Mouse (Mus musculus): ENCODE results near the gene Kcnab3. TPM values are rescaled to one million over a fixed set of nuclear protein-coding genes. Genes with fewer than 3 reads are reported as not detected.

Kcnab3 gene
- polyA plus RNA-seq, 1 experiment: 2.0 TPM

DNA sequence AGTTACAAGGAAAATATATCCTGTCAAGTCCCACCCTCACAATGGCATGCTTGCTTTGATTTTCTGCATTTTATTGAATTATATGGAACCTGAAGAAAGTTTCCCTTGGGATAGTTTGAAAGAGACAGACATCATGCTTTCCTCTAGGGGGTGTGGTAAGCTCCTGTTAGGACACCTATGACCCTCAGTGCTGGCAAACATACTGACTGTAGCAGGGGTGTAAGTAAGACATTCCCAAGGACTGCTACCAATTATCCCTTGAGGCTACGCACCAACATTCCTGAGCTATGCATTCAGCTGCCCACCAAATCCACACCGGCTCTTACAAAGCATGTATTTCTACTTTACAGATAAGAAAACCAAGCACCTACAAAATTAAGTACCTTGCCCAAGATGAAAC, 36.4 kb downstream of the Kcnab3 start:
- H3K36me3 ChIP-seq (ENCODE audit: control insufficient read depth, insufficient read depth): peaks cover 18% of the 10 kb centered on the region
- no peak overlapping the region for H3K4me3 ChIP-seq
- no peak for TF ChIP-seq CEBPB (IDR thresholded peaks at IDR 0.05; ENCODE audit: insufficient read depth, poor library complexity, severe bottlenecking)
- TF ChIP-seq SRF (IDR thresholded peaks at IDR 0.05; ENCODE audit: control insufficient read depth, insufficient read length, low read depth): no peak
- TF ChIP-seq POLR2A (IDR thresholded peaks at IDR 0.05; ENCODE audit: insufficient read length, low read depth): no peak
- TF ChIP-seq USF1 (IDR thresholded peaks at IDR 0.05; ENCODE audit: low read depth): no peak
- TF ChIP-seq TCF3 (IDR thresholded peaks at IDR 0.05; ENCODE audit: insufficient read length, low read depth): no peak
- TF ChIP-seq MYOG (IDR thresholded peaks at IDR 0.05; ENCODE audit: control insufficient read depth in 1 of 3, insufficient read depth in 1 of 3, insufficient read length in 2 of 3, low read depth in 2 of 3): no peak
- TF ChIP-seq MAX (IDR thresholded peaks at IDR 0.05; ENCODE audit: low read depth): no peak
- no peak for TF ChIP-seq E2F4 (IDR thresholded peaks at IDR 0.05; ENCODE audit: insufficient read depth)
- TF ChIP-seq POLR2AphosphoS2 (IDR thresholded peaks at IDR 0.05; ENCODE audit: insufficient read length, low read depth): no peak
- no peak for TF ChIP-seq TCF12 (IDR thresholded peaks at IDR 0.05; ENCODE audit: insufficient read depth, poor library complexity, severe bottlenecking)
- no peak for TF ChIP-seq REST (IDR thresholded peaks at IDR 0.05; ENCODE audit: insufficient read depth, insufficient read length)
- TF ChIP-seq MYOD1 (IDR thresholded peaks at IDR 0.05; ENCODE audit: control insufficient read depth in 1 of 3, insufficient read length in 2 of 3, low read depth in 2 of 3): no peak
- H3K4me2 ChIP-seq (ENCODE audit: low read depth): peak overlapping the region; percentile 3
- no peak overlapping the region for H3ac ChIP-seq (ENCODE audit: control insufficient read depth, insufficient read length)
- no peaks in the 10 kb centered on the region for H3K27me3 ChIP-seq (ENCODE audit: control insufficient read depth, insufficient read depth, insufficient read length)
- H3K79me2 ChIP-seq (ENCODE audit: control insufficient read depth, insufficient read depth): peaks cover 13% of the 10 kb centered on the region

DNA sequence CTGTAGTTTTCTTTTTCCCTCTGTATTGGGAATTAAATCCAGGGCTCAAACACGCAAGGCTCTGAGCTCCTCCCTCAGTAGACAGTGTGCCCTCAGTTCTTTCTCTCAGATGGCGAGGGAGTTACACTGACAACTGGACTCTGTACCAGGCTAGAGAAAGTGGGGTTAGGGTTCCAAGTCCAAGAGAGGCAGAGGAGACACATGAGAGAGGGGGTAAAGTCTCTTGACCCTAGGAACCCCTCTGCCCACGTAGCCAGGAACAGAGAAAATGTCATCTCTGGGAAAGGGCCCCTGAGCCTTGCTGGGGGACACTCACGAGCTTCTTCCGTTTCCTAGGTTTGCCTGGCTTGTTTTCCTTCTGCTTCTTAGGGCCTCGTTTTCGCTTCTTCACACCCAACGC, 38.3 kb downstream of the Kcnab3 start:
- Histone ChIP-seq H3K79me2 (ENCODE audit: control insufficient read depth, insufficient read depth) (peaks cover 13% of the 10 kb centered on the region), H3K4me3 (peak overlapping the region; percentile 56), H3K4me2 (ENCODE audit: low read depth) (peak overlapping the region; percentile 99), H3ac (ENCODE audit: control insufficient read depth, insufficient read length) (no peak overlapping the region), H3K36me3 (ENCODE audit: control insufficient read depth, insufficient read depth) (peaks cover 18% of the 10 kb centered on the region), H3K27me3 (ENCODE audit: control insufficient read depth, insufficient read depth, insufficient read length) (no peaks in the 10 kb centered on the region)
- TF ChIP-seq MYOG (IDR thresholded peaks at IDR 0.05; ENCODE audit: control insufficient read depth in 1 of 3, insufficient read depth in 1 of 3, insufficient read length in 2 of 3, low read depth in 2 of 3) (no peak), TCF12 (IDR thresholded peaks at IDR 0.05; ENCODE audit: insufficient read depth, poor library complexity, severe bottlenecking) (no peak), E2F4 (IDR thresholded peaks at IDR 0.05; ENCODE audit: insufficient read depth) (no peak), POLR2AphosphoS2 (IDR thresholded peaks at IDR 0.05; ENCODE audit: insufficient read length, low read depth) (no peak), MYOD1 (IDR thresholded peaks at IDR 0.05; ENCODE audit: control insufficient read depth in 1 of 3, insufficient read length in 2 of 3, low read depth in 2 of 3) (no peak), SRF (IDR thresholded peaks at IDR 0.05; ENCODE audit: control insufficient read depth, insufficient read length, low read depth) (no peak), TCF3 (IDR thresholded peaks at IDR 0.05; ENCODE audit: insufficient read length, low read depth) (no peak), MAX (IDR thresholded peaks at IDR 0.05; ENCODE audit: low read depth) (no peak)

DNA sequence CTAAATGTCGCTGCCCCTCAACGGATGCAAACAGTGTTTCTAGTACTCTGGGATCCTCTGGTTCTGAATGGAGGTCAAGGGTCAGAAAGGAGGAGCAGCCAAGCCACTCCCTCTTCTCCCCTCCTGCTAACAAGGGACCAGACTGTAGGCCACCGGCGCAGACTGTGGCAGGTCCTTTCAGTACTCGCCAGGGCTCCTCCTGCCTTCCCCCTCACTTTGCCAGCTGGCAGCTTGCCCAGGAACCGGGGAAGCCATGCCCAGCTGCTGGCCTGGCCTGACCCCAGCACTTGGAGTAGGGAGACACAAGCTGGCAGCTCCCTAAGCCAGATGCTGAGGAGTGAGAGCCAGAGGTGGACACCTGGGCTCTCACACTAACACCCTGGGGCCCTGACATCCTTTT, 38.9 kb downstream of the Kcnab3 start:
- peak overlapping the region; percentile 99 for H3K4me2 ChIP-seq (ENCODE audit: low read depth)
- peaks cover 13% of the 10 kb centered on the region for H3K79me2 ChIP-seq (ENCODE audit: control insufficient read depth, insufficient read depth)
- H3K27me3 ChIP-seq (ENCODE audit: control insufficient read depth, insufficient read depth, insufficient read length): no peaks in the 10 kb centered on the region
- H3K36me3 ChIP-seq (ENCODE audit: control insufficient read depth, insufficient read depth): peaks cover 18% of the 10 kb centered on the region
- H3ac ChIP-seq (ENCODE audit: control insufficient read depth, insufficient read length): no peak overlapping the region
- peak; percentile 50 for TF ChIP-seq TCF3 (IDR thresholded peaks at IDR 0.05; ENCODE audit: insufficient read length, low read depth)
- no peak for TF ChIP-seq E2F4 (IDR thresholded peaks at IDR 0.05; ENCODE audit: insufficient read depth)
- TF ChIP-seq POLR2AphosphoS2 (IDR thresholded peaks at IDR 0.05; ENCODE audit: insufficient read length, low read depth): no peak
- TF ChIP-seq TCF12 (IDR thresholded peaks at IDR 0.05; ENCODE audit: insufficient read depth, poor library complexity, severe bottlenecking): peak; percentile 58
- peak; percentile 35 for TF ChIP-seq POLR2A (IDR thresholded peaks at IDR 0.05; ENCODE audit: insufficient read length, low read depth)
- TF ChIP-seq MYOD1 (IDR thresholded peaks at IDR 0.05; ENCODE audit: control insufficient read depth in 1 of 3, insufficient read length in 2 of 3, low read depth in 2 of 3): peak in 2 of 3 experiments; percentile 87 to 92
- peak; percentile 38 to 94 (median 79) for TF ChIP-seq MYOG (IDR thresholded peaks at IDR 0.05; ENCODE audit: control insufficient read depth in 1 of 3, insufficient read depth in 1 of 3, insufficient read length in 2 of 3, low read depth in 2 of 3)
- H3K4me3 ChIP-seq: peak overlapping the region; percentile 56

DNA sequence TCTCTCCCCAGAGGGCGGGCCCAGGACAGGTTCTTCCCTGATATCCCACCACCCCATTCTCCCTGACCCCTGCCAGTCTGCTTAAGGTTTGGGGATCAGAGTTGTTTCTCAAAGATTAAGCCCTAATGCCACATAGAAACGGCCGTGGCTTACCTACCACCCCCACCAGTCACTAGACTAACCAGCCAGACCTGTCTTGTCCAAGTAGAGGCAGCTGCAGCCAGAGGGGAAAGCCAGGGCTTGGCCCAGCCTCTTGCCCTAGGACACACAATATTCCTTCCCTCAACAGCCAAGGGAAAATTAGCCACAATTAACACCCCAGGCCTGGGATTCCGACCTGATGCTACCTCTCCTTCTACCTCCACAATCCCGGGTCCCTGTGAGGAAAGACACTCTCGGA, 39.7 kb downstream of the Kcnab3 start:
- no peak for TF ChIP-seq SRF (IDR thresholded peaks at IDR 0.05; ENCODE audit: control insufficient read depth, insufficient read length, low read depth)
- TF ChIP-seq MYOD1 (IDR thresholded peaks at IDR 0.05; ENCODE audit: control insufficient read depth in 1 of 3, insufficient read length in 2 of 3, low read depth in 2 of 3): peak in 1 of 3 experiments; percentile 18
- Histone ChIP-seq H3K4me2 (ENCODE audit: low read depth) (peak overlapping the region; percentile 99), H3K36me3 (ENCODE audit: control insufficient read depth, insufficient read depth) (peaks cover 11% of the 10 kb centered on the region), H3K27me3 (ENCODE audit: control insufficient read depth, insufficient read depth, insufficient read length) (no peaks in the 10 kb centered on the region), H3ac (ENCODE audit: control insufficient read depth, insufficient read length) (peak overlapping the region; percentile 2), H3K79me2 (ENCODE audit: control insufficient read depth, insufficient read depth) (peaks cover 13% of the 10 kb centered on the region), H3K4me3 (peak overlapping the region; percentile 56)

DNA sequence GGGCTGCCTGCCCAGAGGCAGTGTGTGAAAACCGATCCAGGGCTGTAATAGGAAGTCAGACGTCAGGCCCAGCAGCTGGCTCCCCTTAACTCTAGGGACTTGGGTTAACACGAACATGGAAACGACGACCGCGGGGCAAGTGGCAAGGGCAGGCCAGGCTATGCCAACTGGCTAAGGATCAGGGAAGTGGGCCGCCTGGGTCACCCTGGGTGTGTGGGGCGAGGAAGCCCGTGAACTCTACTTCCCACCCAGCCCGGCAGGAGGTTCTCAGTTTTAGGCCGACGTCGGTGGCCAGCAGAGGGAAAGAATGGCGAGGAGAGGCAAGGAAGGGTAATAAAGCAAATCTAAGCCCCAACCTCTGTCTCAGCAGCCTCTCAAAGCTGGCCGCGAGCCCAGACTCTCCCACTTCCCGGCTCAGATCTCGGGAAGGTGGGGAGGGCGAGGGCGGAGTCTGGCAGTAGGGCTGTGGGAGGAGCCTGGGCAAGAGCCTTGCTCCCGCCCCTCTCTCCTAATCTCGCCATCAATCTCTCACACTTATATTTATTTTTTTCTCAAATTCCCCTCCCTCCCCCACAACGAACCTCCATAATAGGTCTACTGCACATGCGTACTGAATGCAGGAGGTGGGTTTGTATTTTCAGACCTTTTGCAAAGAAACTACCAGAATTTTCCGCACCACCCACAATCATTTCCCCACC, 40.2 kb downstream of the Kcnab3 start:
- Histone ChIP-seq H3K4me2 (ENCODE audit: low read depth) (peak overlapping the region; percentile 99), H3K4me3 (peak overlapping the region; percentile 56), H3K36me3 (ENCODE audit: control insufficient read depth, insufficient read depth) (peaks cover 5% of the 10 kb centered on the region), H3ac (ENCODE audit: control insufficient read depth, insufficient read length) (peak overlapping the region; percentile 2), H3K27me3 (ENCODE audit: control insufficient read depth, insufficient read depth, insufficient read length) (no peaks in the 10 kb centered on the region), H3K79me2 (ENCODE audit: control insufficient read depth, insufficient read depth) (peaks cover 13% of the 10 kb centered on the region)
- peak; percentile 76 for TF ChIP-seq POLR2AphosphoS2 (IDR thresholded peaks at IDR 0.05; ENCODE audit: insufficient read length, low read depth)
- peak; percentile 51 to 86 (median 69) for TF ChIP-seq MYOG (IDR thresholded peaks at IDR 0.05; ENCODE audit: control insufficient read depth in 1 of 3, insufficient read depth in 1 of 3, insufficient read length in 2 of 3, low read depth in 2 of 3)
- no peak for TF ChIP-seq CEBPB (IDR thresholded peaks at IDR 0.05; ENCODE audit: insufficient read depth, poor library complexity, severe bottlenecking)
- TF ChIP-seq POLR2A (IDR thresholded peaks at IDR 0.05; ENCODE audit: insufficient read length, low read depth): peak; percentile 63
- peak in 2 of 3 experiments; percentile 82 to 83 for TF ChIP-seq MYOD1 (IDR thresholded peaks at IDR 0.05; ENCODE audit: control insufficient read depth in 1 of 3, insufficient read length in 2 of 3, low read depth in 2 of 3)
- no peak for TF ChIP-seq TCF3 (IDR thresholded peaks at IDR 0.05; ENCODE audit: insufficient read length, low read depth)

Measured in myocyte (in vitro differentiated cells).